Mouse (Mus musculus) ES-E14 (cell line): ENCODE measurements around the gene Irak1bp1. TPM values are rescaled to one million over a fixed set of nuclear protein-coding genes. Genes with fewer than 3 reads are reported as not detected.

Experiments used
- DNase-seq: peaks from one replicate; pipeline ENCODE4 v3.0.0-alpha.2; 2013; ENCODE audit warnings: low read depth, low spot score
- H3K27ac ChIP-seq: 2 replicates; pipeline ENCODE4 v1.5.1; 2012; ENCODE audit warnings: low read depth, mild to moderate bottlenecking, low read length, moderate library complexity, mixed read lengths; ENCODE audit not compliant: poor library complexity, insufficient read depth, severe bottlenecking
- H3K36me3 ChIP-seq: 2 replicates; pipeline ENCODE4 v1.6.1; 2012; ENCODE audit warnings: mild to moderate bottlenecking, low read length, moderate library complexity, mixed read lengths; ENCODE audit not compliant: control insufficient read depth, poor library complexity, insufficient read depth, severe bottlenecking
- H3K4me1 ChIP-seq, 2 experiments: fragments of 150-350 bp in 1 of 2; sonication (generic) in 1 of 2; 2 replicates each; pipeline ENCODE4 v1.6.1; 2012; ENCODE audit warnings: low read length in 2 of 2, mild to moderate bottlenecking in 1 of 2, mixed read lengths in 1 of 2; ENCODE audit not compliant: control insufficient read depth in 2 of 2, insufficient read depth in 2 of 2, poor library complexity in 1 of 2
- H3K4me3 ChIP-seq, 2 experiments: fragments of 150-350 bp in 1 of 2; sonication (generic) in 1 of 2; 2 replicates each; pipeline ENCODE4 v1.5.1; 2012; ENCODE audit warnings: low read length in 2 of 2, low read depth in 1 of 2, mild to moderate bottlenecking in 1 of 2, mixed read lengths in 1 of 2; ENCODE audit not compliant: insufficient read depth in 1 of 2, poor library complexity in 1 of 2, severe bottlenecking in 1 of 2
- H3K9ac ChIP-seq: 2 replicates; pipeline ENCODE4 v1.6.1; 2012; ENCODE audit warnings: low read depth, mild to moderate bottlenecking, low read length, mixed read lengths; ENCODE audit not compliant: poor library complexity, insufficient read depth, severe bottlenecking
- H3K9me3 ChIP-seq: fragments of 150-350 bp; sonication (generic); 2 replicates; pipeline ENCODE4 v1.6.1; 2012; ENCODE audit warnings: low read depth, mild to moderate bottlenecking, low read length; ENCODE audit not compliant: control insufficient read depth, insufficient read depth
- CHD2 ChIP-seq: IDR thresholded peaks from 2 replicates; pipeline ENCODE4 v1.6.1; 2014; ENCODE audit warnings: mild to moderate bottlenecking, low read depth, low read length, inconsistent platforms
- HCFC1 ChIP-seq: IDR thresholded peaks from 2 replicates; pipeline ENCODE4 v1.6.1; 2012; ENCODE audit warnings: low read length, inconsistent platforms, borderline replicate concordance; ENCODE audit not compliant: insufficient read depth
- MAFK ChIP-seq: IDR thresholded peaks from 2 replicates; pipeline ENCODE4 v1.6.1; 2014; ENCODE audit warnings: mild to moderate bottlenecking, low read depth, low read length, inconsistent platforms; ENCODE audit not compliant: insufficient read depth
- ZC3H11A ChIP-seq: IDR thresholded peaks from 2 replicates; pipeline ENCODE4 v1.6.1; 2012; ENCODE audit warnings: low read depth, mild to moderate bottlenecking, inconsistent platforms, low read length, borderline replicate concordance
- ZNF384 ChIP-seq: IDR thresholded peaks from 2 replicates; pipeline ENCODE4 v1.6.1; 2012; ENCODE audit warnings: low read depth, low read length, inconsistent platforms
- in situ Hi-C, 2 experiments: fragments of 600-800 bp; cut with MboI; formaldehyde crosslinking; loops; one replicate each; pipeline ENCODE4 v1.15.1; 2025; ENCODE audit warnings: low sequenced_read_pairs in 2 of 2, inconsistent platforms in 1 of 2; ENCODE audit not compliant: unreplicated experiment in 2 of 2
- total RNA-seq: library from RNA; depleted of rRNA; stranded (reverse); fragments of 300-350 nt; gene quantifications from 2 replicates; pipeline ENCODE4 v1.2.3, GENCODE M21; 2012

The Irak1bp1 gene
- total RNA-seq, 1 experiment, result 11.2 TPM

DNA sequence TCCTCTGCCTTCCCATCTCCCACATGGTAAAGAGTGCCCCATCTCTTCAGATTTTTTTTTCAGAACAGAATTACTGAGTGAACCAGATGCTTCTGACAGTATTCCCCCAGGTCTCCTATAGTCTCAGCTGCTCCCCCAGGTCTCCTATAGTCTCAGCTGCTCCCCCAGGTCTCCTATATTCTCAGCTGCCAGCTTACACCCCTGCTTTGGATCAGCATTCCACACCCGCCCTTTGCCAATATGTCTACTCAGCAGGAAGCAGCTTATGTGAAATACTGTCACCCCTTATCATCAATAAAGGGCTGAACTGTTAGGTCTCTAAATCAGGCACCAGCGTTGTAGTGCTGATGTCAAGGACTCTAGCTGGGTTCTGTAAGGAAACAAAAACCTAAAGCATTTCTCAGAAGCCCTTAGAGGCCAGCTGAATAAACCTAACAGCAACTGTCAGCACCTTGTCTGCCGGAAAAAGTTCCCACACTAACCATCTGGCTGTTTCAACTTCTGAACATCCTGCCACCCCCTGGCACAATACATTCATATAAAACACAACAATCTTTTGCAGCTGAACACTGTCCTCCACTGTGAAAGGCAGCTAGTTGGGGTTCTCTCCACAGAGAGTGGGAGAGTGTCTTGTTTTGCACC lies 25.8 kb downstream of the Irak1bp1 start:
- Histone ChIP-seq H3K27ac (no peak overlapping the region), H3K4me1 (no peaks in the 10 kb centered on the region), H3K36me3 (no peaks in the 10 kb centered on the region), H3K4me3 (no peak overlapping the region), H3K9me3 (no peaks in the 10 kb centered on the region), H3K9ac (no peak overlapping the region)
- DNase-seq, result no peak
- TF ChIP-seq HCFC1, result no peak
- TF ChIP-seq CHD2, result no peak
- TF ChIP-seq MAFK, result no peak
- TF ChIP-seq ZC3H11A, result no peak
- TF ChIP-seq ZNF384, result no peak
- in situ Hi-C loops, result no loop called here

- H3K4me3 ChIP-seq, result no peak overlapping the region
- H3K9ac ChIP-seq, result no peak overlapping the region
- in situ Hi-C loops, result no loop called here
- no peaks in the 10 kb centered on the region for H3K9me3 ChIP-seq
- no peaks in the 10 kb centered on the region for H3K36me3 ChIP-seq
- no peak for TF ChIP-seq MAFK
- no peak for TF ChIP-seq ZC3H11A
- no peak for TF ChIP-seq CHD2
- TF ChIP-seq ZNF384, result no peak
- no peak for TF ChIP-seq HCFC1
- DNase-seq, result no peak
- no peaks in the 10 kb centered on the region for H3K4me1 ChIP-seq
- H3K27ac ChIP-seq, result no peak overlapping the region
Measured at GRCm38 (mm10) chr9:82856241-82856640, 26.9 kb downstream of the Irak1bp1 start.

DNA sequence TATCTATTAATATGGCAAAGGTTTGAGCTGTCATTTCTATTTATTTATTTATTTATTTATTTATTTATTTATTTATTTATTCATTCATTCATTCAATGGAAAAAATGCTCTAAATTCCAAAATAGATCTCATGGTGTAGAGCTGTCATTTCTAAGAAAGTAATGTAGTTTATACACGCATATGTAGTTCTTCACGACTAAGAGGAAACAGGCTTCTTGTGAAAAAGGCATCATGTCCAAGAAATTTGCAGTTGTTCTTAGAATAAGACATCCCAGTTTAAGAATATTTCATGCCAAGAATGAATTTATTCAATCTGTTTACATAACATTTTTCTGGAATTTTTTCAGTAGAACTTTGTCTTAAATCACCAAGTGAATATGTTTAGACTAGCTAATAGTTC lies 31.5 kb downstream of the Irak1bp1 start:
- no peak for DNase-seq
- Histone ChIP-seq H3K4me1 (no peaks in the 10 kb centered on the region), H3K27ac (no peak overlapping the region), H3K36me3 (no peaks in the 10 kb centered on the region), H3K4me3 (no peak overlapping the region), H3K9me3 (no peaks in the 10 kb centered on the region), H3K9ac (no peak overlapping the region)
- TF ChIP-seq ZC3H11A (no peak), MAFK (no peak), HCFC1 (no peak), CHD2 (no peak), ZNF384 (no peak)
- in situ Hi-C loops, result no loop called here

DNA sequence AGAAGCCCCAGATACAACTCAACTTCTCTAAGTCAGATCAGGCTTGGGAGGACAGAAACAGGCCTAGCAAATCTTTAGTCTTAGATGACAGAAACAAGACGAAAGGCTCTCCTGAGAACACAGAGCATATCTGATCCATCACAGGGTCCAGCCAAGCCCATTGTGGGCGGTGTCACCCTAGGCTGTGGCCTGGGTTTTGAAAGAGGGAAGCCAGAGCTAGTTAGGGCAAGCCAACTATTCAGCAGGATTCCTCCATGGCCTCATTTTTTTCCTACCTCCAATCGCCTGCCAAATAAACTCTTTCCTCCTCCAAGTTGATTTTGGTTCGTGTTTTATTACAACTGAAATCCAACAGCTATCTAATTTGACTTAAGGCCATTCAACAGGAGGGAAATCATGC lies 32.0 kb downstream of the Irak1bp1 start:
- in situ Hi-C loops, result no loop called here
- DNase-seq, result no peak

More for the DNA sequence above, 32.0 kb downstream of the Irak1bp1 start:
- H3K36me3 ChIP-seq, result no peaks in the 10 kb centered on the region
- H3K27ac ChIP-seq, result no peak overlapping the region
- H3K4me3 ChIP-seq, result no peak overlapping the region
- no peaks in the 10 kb centered on the region for H3K4me1 ChIP-seq
- H3K9me3 ChIP-seq, result no peaks in the 10 kb centered on the region
- TF ChIP-seq HCFC1, result no peak
- no peak for TF ChIP-seq CHD2
- no peak for TF ChIP-seq MAFK
- no peak for TF ChIP-seq ZC3H11A
- no peak for TF ChIP-seq ZNF384
- no peak overlapping the region for H3K9ac ChIP-seq
